38 mouse cellular contexts compared by ENCODE assay signal in genomic region chr12:88004118-88004517, GRCm38 (mm10). TPM values are rescaled to one million over a fixed set of nuclear protein-coding genes. Genes with fewer than 3 reads are reported as not detected.
"Had no signal": no experiment of that assay in that cellular context is flagged by ENCODE, and none has a peak within 500 bp of the region (broad histone marks: within the 10 kb centered on the region; RNA-seq: fewer than 3 reads in every experiment).

No protein-coding gene starts in this region.

RNA-seq across cellular contexts. Expression of gene Gm2075, which starts 7.5 kb away (rescaled TPM):
- total RNA-seq: left cerebral cortex, adult 18-20 months; left cerebral cortex, adult 2 months; left cerebral cortex, adult 8-10 months; left cerebral cortex, postnatal 10 days; left cerebral cortex, postnatal 14 days; left cerebral cortex, postnatal 25 days; left cerebral cortex, postnatal 36 days; left cerebral cortex, postnatal 4 days; liver, adult 2 months; megakaryocyte progenitor cell, adult 5-6 weeks; megakaryocyte, adult 5-6 weeks; megakaryocyte-erythroid progenitor cell, adult 5-6 weeks; midbrain, postnatal 0 days; monocyte, adult 5-6 weeks had no signal
- polyA plus RNA-seq: limb, embryonic 10.5 days; limb, embryonic 11.5 days; limb, embryonic 12.5 days; limb, embryonic 13.5 days; limb, embryonic 14.5 days; limb, embryonic 15.5 days; liver, adult 2 months; liver, embryonic 11.5 days; liver, embryonic 14.5 days; lung, adult 2 months; lung, embryonic 14.5 days; lung, embryonic 15.5 days; lung, embryonic 16.5 days; lung, postnatal 0 days; macrophage; midbrain, embryonic 10.5 days; midbrain, embryonic 11.5 days; midbrain, embryonic 12.5 days; midbrain, embryonic 13.5 days; midbrain, embryonic 14.5 days; midbrain, embryonic 15.5 days; midbrain, embryonic 16.5 days; midbrain, postnatal 0 days; neural tube, embryonic 11.5 days; neural tube, embryonic 12.5 days had no signal

RNA-seq across cellular contexts. Expression of gene Gm6803, which starts 14.5 kb away (rescaled TPM):
- total RNA-seq: left cerebral cortex, adult 18-20 months; left cerebral cortex, adult 2 months; left cerebral cortex, adult 8-10 months; left cerebral cortex, postnatal 10 days; left cerebral cortex, postnatal 14 days; left cerebral cortex, postnatal 25 days; left cerebral cortex, postnatal 36 days; left cerebral cortex, postnatal 4 days; liver, adult 2 months; megakaryocyte progenitor cell, adult 5-6 weeks; megakaryocyte, adult 5-6 weeks; megakaryocyte-erythroid progenitor cell, adult 5-6 weeks; midbrain, postnatal 0 days; monocyte, adult 5-6 weeks had no signal
- polyA plus RNA-seq: limb, embryonic 10.5 days; limb, embryonic 11.5 days; limb, embryonic 12.5 days; limb, embryonic 13.5 days; limb, embryonic 14.5 days; limb, embryonic 15.5 days; liver, adult 2 months; liver, embryonic 11.5 days; liver, embryonic 14.5 days; lung, adult 2 months; lung, embryonic 14.5 days; lung, embryonic 15.5 days; lung, embryonic 16.5 days; lung, postnatal 0 days; macrophage; midbrain, embryonic 10.5 days; midbrain, embryonic 11.5 days; midbrain, embryonic 12.5 days; midbrain, embryonic 13.5 days; midbrain, embryonic 14.5 days; midbrain, embryonic 15.5 days; midbrain, embryonic 16.5 days; midbrain, postnatal 0 days; myocyte; neural tube, embryonic 11.5 days; neural tube, embryonic 12.5 days had no signal

RNA-seq across cellular contexts. Expression of gene Gm2056, which starts 22.7 kb away (rescaled TPM):
- total RNA-seq: left cerebral cortex, adult 18-20 months; left cerebral cortex, adult 2 months; left cerebral cortex, adult 8-10 months; left cerebral cortex, postnatal 10 days; left cerebral cortex, postnatal 14 days; left cerebral cortex, postnatal 25 days; left cerebral cortex, postnatal 36 days; left cerebral cortex, postnatal 4 days; liver, adult 2 months; megakaryocyte progenitor cell, adult 5-6 weeks; megakaryocyte, adult 5-6 weeks; megakaryocyte-erythroid progenitor cell, adult 5-6 weeks; midbrain, postnatal 0 days; monocyte, adult 5-6 weeks had no signal
- polyA plus RNA-seq: limb, embryonic 10.5 days; limb, embryonic 11.5 days; limb, embryonic 12.5 days; limb, embryonic 13.5 days; limb, embryonic 14.5 days; limb, embryonic 15.5 days; liver, adult 2 months; liver, embryonic 11.5 days; liver, embryonic 14.5 days; lung, adult 2 months; lung, embryonic 14.5 days; lung, embryonic 15.5 days; lung, embryonic 16.5 days; lung, postnatal 0 days; macrophage; midbrain, embryonic 10.5 days; midbrain, embryonic 11.5 days; midbrain, embryonic 12.5 days; midbrain, embryonic 13.5 days; midbrain, embryonic 14.5 days; midbrain, embryonic 15.5 days; midbrain, embryonic 16.5 days; midbrain, postnatal 0 days; neural tube, embryonic 11.5 days; neural tube, embryonic 12.5 days had no signal

RNA-seq across cellular contexts. Expression of gene Gm2042, which starts 50.2 kb away (rescaled TPM):
- total RNA-seq: left cerebral cortex, adult 18-20 months; left cerebral cortex, adult 2 months; left cerebral cortex, adult 8-10 months; left cerebral cortex, postnatal 10 days; left cerebral cortex, postnatal 14 days; left cerebral cortex, postnatal 25 days; left cerebral cortex, postnatal 36 days; left cerebral cortex, postnatal 4 days; liver, adult 2 months; megakaryocyte progenitor cell, adult 5-6 weeks; megakaryocyte, adult 5-6 weeks; megakaryocyte-erythroid progenitor cell, adult 5-6 weeks; midbrain, postnatal 0 days; monocyte, adult 5-6 weeks had no signal
- polyA plus RNA-seq: limb, embryonic 10.5 days; limb, embryonic 11.5 days; limb, embryonic 12.5 days; limb, embryonic 13.5 days; limb, embryonic 14.5 days; limb, embryonic 15.5 days; liver, adult 2 months; liver, embryonic 11.5 days; liver, embryonic 14.5 days; lung, adult 2 months; lung, embryonic 14.5 days; lung, embryonic 15.5 days; lung, embryonic 16.5 days; lung, postnatal 0 days; macrophage; midbrain, embryonic 10.5 days; midbrain, embryonic 11.5 days; midbrain, embryonic 12.5 days; midbrain, embryonic 13.5 days; midbrain, embryonic 14.5 days; midbrain, embryonic 15.5 days; midbrain, embryonic 16.5 days; midbrain, postnatal 0 days; neural tube, embryonic 11.5 days; neural tube, embryonic 12.5 days had no signal
